Mouse (Mus musculus) hindbrain, embryonic 14.5 days (tissue): ENCODE data around the gene Ggt5. TPM values are rescaled to one million over a fixed set of nuclear protein-coding genes. Genes with fewer than 3 reads are reported as not detected.

ENCODE experiments used
- ATAC-seq: fragments of 200-750 bp; cut with Nextera tagmentation; 2 replicates; pipeline ENCODE4 v1.8.0; 2017; ENCODE audit warnings: moderate number of reproducible peaks, mild to moderate bottlenecking, moderate TSS enrichment, moderate library complexity; ENCODE audit not compliant: low FRiP score
- DNase-seq: peaks from one replicate; pipeline ENCODE4 v3.0.0-alpha.2; 2015; ENCODE audit warnings: low spot score
- H3K27ac ChIP-seq: fragments of 300-500 bp; sonication (generic); 2 replicates; pipeline ENCODE4 v1.5.1; 2014; ENCODE audit warnings: mild to moderate bottlenecking, moderate library complexity
- H3K27me3 ChIP-seq: fragments of 300-500 bp; sonication (generic); 2 replicates; pipeline ENCODE4 v1.6.1; 2014; ENCODE audit warnings: mild to moderate bottlenecking, low read length, mixed read lengths; ENCODE audit not compliant: control insufficient read depth, insufficient read depth
- H3K36me3 ChIP-seq: fragments of 300-500 bp; sonication (generic); replicated peaks from 2 replicates; pipeline ENCODE4 v1.6.1; 2014; ENCODE audit not compliant: control insufficient read depth, insufficient read depth
- H3K4me1 ChIP-seq: fragments of 300-500 bp; sonication (generic); replicated peaks from 2 replicates; pipeline ENCODE4 v1.6.1; 2014; ENCODE audit warnings: antibody characterized with exemption, low read length, mixed read lengths; ENCODE audit not compliant: control insufficient read depth, insufficient read depth
- H3K4me2 ChIP-seq: fragments of 300-500 bp; sonication (generic); replicated peaks from 2 replicates; pipeline ENCODE4 v1.6.1; 2014; ENCODE audit warnings: mild to moderate bottlenecking, moderate library complexity
- H3K4me3 ChIP-seq: fragments of 300-500 bp; sonication (generic); replicated peaks from 2 replicates; pipeline ENCODE4 v1.5.1; 2014; ENCODE audit warnings: mild to moderate bottlenecking, low read length
- H3K9ac ChIP-seq: fragments of 300-500 bp; sonication (generic); 2 replicates; pipeline ENCODE4 v1.6.1; 2014
- H3K9me3 ChIP-seq: fragments of 300-500 bp; sonication (generic); 2 replicates; pipeline ENCODE4 v1.6.1; 2016; ENCODE audit warnings: low read length; ENCODE audit not compliant: control insufficient read depth
- WGBS: fragments of 180-500 bp; shearing (Covaris S2); extraction: QIAGEN DNeasy Blood & Tissue Kit; methylation state at CpG from one replicate; pipeline ENCODE4 v1.1.7; 2014; 5-methylcytosine and 5-hydroxymethylcytosine counted together
- polyA plus RNA-seq: library from polyadenylated mRNA; unstranded; fragments of >200 nt; fragmentation: Nextera tagmentation; extraction: Ambion mirVana; gene quantifications from 2 replicates; pipeline ENCODE4 v1.2.1, GENCODE M21; 2014

Gene Ggt5
- 2.1 and 2.7 TPM in 2 replicates for polyA plus RNA-seq

DNA sequence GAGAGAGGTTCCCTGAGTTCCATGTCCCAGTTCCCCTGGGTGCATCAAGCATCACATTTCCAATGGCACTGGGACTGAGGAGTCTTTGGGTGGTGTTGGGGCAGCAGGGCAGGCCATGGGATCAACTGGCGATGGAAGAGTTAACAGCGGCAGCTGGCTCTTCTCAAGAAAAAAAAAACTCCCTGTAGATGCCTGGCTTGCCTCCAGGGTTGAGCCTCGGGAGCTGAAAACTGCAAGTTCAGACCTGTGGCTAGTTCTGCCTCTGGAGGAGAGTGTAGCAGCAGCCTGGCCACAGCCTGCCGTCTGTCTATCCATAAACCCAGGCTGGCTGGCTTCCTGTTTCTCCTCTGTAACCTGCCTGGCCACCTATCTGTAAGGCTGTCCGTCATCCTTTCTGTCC is at the start of gene Ggt5:
TSS of gene Ggt5 (plus strand) at position 212 of the 400 bp plus-strand sequence.
- 42% methylated on average over 5 of the region's 5 CpGs for WGBS
- Histone ChIP-seq H3K27me3 (no peaks in the 10 kb centered on the region), H3K9me3 (no peaks in the 10 kb centered on the region), H3K4me1 (no peaks in the 10 kb centered on the region), H3K27ac (no peak within 1 kb of the TSS), H3K4me2 (peak within 1 kb of the TSS; percentile 13; the same call in 1 of the 2 replicates), H3K9ac (no peak within 1 kb of the TSS), H3K4me3 (no peak within 1 kb of the TSS), H3K36me3 (no peaks in the 10 kb centered on the region)
- ATAC-seq (no peak), DNase-seq (peak; percentile 40)

DNA sequence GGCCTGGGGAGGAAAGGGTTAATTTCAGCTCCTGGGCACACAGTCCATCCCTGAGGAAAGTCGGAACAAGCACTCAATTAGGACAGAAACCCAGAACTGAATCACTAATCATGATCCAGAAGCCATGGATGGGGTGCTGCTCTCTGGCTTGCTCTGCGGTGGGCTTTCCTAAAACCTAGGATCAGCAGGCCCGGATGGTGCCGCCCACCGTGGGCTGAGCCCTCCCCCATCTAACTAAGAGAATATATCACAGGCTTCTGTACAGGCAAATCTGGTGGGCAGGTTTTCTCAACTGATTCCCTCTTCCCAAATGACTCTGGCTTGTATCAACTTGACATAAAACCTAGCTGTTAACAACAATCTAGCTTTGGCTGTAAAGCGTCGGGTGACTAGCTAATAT is 41.2 kb upstream of the Ggt5 start:
- Histone ChIP-seq H3K4me3 (no peak overlapping the region), H3K9me3 (peaks cover 14% of the 10 kb centered on the region; the same call in 1 of the 2 replicates), H3K36me3 (peaks cover 9% of the 10 kb centered on the region), H3K4me2 (no peak overlapping the region), H3K4me1 (0 out of 2 replicates have a peak, but pooled peaks cover 2% of the 10 kb centered on the region), H3K27me3 (no peaks in the 10 kb centered on the region), H3K27ac (no peak overlapping the region), H3K9ac (no peak overlapping the region)
- no peak for ATAC-seq
- DNase-seq = no peak
- 83% methylated on average over 7 of the region's 7 CpGs for WGBS

DNA sequence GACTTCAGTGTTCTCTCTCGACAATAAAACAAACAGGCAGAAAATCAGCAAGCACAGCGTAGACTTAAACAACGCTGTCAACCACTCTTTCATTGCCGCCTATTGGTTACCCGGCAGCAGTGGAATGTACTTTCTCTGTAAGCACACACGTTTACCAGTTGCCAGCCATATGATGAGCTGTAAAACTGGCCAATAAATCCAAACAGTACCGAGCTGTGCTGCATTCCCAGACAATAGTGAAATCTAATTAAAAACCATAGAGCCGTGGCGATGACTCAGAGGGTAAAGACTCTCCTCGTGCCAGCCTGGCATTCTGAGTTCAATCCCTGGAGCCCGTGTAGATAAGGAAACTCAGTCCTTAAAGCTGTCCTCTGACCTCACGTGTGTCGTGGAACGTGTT is 40.7 kb upstream of the Ggt5 start:
- no peaks in the 10 kb centered on the region for H3K27me3 ChIP-seq
- DNase-seq (peak; percentile 32), ATAC-seq (no peak)
- no peak overlapping the region for H3K9ac ChIP-seq
- WGBS = 51% methylated on average over 14 of the region's 14 CpGs
- H3K9me3 ChIP-seq = peaks cover 14% of the 10 kb centered on the region; the same call in 1 of the 2 replicates
- H3K27ac ChIP-seq = no peak overlapping the region
- 0 out of 2 replicates have a peak, but pooled peaks cover 2% of the 10 kb centered on the region for H3K4me1 ChIP-seq
- no peak overlapping the region for H3K4me3 ChIP-seq
- peaks cover 15% of the 10 kb centered on the region for H3K36me3 ChIP-seq
- H3K4me2 ChIP-seq = no peak overlapping the region

DNA sequence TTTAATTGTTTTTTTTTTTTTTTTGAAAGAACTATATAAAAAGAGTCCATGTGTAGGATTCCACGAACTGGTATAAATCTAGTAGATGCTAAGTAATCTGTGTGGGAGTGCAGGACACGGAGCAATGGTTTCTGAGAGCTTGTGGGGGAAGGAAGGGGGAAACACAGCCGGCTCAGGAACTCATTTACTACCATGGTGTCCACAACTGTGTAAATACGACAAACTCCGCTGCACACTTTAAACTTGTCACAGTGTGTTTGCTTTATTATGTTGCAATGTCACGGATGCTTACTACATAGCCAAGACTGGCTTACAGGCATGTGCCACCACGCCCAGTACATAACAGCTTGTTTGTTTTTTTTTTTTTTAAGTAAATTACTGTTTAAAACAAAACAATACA is 39.3 kb upstream of the Ggt5 start:
- no peak overlapping the region for H3K4me2 ChIP-seq

DNA sequence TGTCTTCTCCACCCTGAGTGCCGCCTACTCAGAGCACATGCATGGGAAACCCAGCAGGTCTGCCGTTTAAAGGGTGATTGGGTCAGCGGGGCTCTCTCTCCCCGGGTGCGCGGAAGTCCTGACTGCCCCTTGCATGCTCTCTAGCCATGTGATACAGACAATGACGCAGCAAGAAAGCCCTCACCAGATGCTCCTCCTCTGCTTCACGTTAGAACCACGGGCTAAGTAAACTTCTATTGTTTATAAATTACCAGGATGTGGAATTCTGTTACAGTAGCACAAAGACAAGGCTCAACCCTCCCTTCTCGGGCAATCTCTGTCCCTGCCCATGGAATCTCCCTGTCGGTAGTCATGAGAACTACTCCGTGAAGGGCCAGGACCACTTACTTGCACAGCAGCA is 38.0 kb upstream of the Ggt5 start:
- Histone ChIP-seq H3K4me2 (no peak overlapping the region), H3K27ac (no peak overlapping the region), H3K4me3 (no peak overlapping the region), H3K9me3 (no peaks in the 10 kb centered on the region), H3K4me1 (peaks cover 9% of the 10 kb centered on the region; the same call in 1 of the 2 replicates), H3K36me3 (peaks cover 39% of the 10 kb centered on the region), H3K27me3 (no peaks in the 10 kb centered on the region), H3K9ac (no peak overlapping the region)
- ATAC-seq (no peak), DNase-seq (no peak)
- 50% methylated on average over 12 of the region's 12 CpGs for WGBS

More for the DNA sequence above, 39.3 kb upstream of the Ggt5 start:
- H3K4me3 ChIP-seq = no peak overlapping the region
- 72% methylated on average over 7 of the region's 7 CpGs for WGBS
- H3K4me1 ChIP-seq = 0 out of 2 replicates have a peak, but pooled peaks cover 2% of the 10 kb centered on the region
- peaks cover 26% of the 10 kb centered on the region for H3K36me3 ChIP-seq
- ATAC-seq = no peak
- no peaks in the 10 kb centered on the region for H3K27me3 ChIP-seq
- DNase-seq = no peak
- peaks cover 8% of the 10 kb centered on the region; the same call in 1 of the 2 replicates for H3K9me3 ChIP-seq
- H3K27ac ChIP-seq = no peak overlapping the region
- no peak overlapping the region for H3K9ac ChIP-seq

DNA sequence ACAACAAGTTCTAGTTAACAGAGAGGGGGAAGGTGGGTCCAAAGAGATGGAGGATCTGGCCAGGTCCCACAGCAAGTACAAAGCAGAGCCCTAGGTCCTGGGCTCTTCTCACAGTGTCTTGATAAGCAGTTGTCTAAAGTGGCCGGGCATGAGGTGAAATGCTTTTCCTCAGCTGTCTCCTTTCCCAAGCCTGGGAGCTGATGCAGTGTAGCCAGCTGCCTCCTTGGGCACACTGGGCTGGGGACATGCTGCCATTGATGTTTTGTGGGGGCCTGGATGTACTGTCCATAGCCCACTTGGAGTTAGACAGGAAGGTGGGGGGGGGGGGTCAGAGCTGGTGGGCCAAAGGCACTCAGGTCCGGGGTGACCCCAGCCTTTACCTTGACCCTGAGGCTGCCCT is 37.0 kb upstream of the Ggt5 start:
- no peak overlapping the region for H3K27ac ChIP-seq
- H3K9me3 ChIP-seq = no peaks in the 10 kb centered on the region
- no peak overlapping the region for H3K4me2 ChIP-seq
- 89% methylated on average over 2 of the region's 2 CpGs for WGBS
- peaks cover 48% of the 10 kb centered on the region for H3K36me3 ChIP-seq
- H3K4me3 ChIP-seq = no peak overlapping the region
- H3K4me1 ChIP-seq = peaks cover 18% of the 10 kb centered on the region
- DNase-seq = no peak
- no peaks in the 10 kb centered on the region for H3K27me3 ChIP-seq
- no peak overlapping the region for H3K9ac ChIP-seq
- no peak for ATAC-seq

- ATAC-seq (no peak), DNase-seq (no peak)
- Histone ChIP-seq H3K9ac (no peak overlapping the region), H3K4me3 (no peak overlapping the region), H3K4me1 (peaks cover 25% of the 10 kb centered on the region), H3K9me3 (no peaks in the 10 kb centered on the region), H3K36me3 (peaks cover 49% of the 10 kb centered on the region), H3K27me3 (no peaks in the 10 kb centered on the region), H3K27ac (no peak overlapping the region), H3K4me2 (no peak overlapping the region)
- 67% methylated on average over 13 of the region's 13 CpGs for WGBS
Measured at GRCm38 (mm10) chr10:75552701-75553450, 36.3 kb upstream of the Ggt5 start.

DNA sequence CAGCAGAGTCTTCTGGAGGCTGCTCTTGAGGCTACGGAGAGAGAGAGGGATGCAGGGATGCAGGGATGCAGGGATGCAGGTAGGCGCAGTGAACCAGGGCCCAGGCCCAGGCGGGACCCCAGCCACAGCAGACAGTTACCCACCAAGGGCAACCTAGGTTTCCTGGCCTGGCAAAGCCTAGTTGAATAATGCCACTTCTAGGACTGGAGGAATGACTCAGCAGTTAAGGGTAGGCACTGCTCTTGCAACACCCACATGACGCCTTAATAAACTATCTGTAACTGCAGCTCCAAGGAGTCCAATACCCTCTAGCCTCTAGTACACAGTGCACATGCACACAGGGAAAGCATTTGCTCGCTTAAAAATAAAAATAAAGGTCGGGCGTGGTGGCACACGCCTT is 35.0 kb upstream of the Ggt5 start:
- DNase-seq = no peak
- no peak overlapping the region for H3K4me3 ChIP-seq
- H3K27ac ChIP-seq = no peak overlapping the region
- ATAC-seq = no peak
- H3K36me3 ChIP-seq = peaks cover 49% of the 10 kb centered on the region
- H3K9ac ChIP-seq = no peak overlapping the region
- 92% methylated on average over 8 of the region's 8 CpGs for WGBS
- H3K4me2 ChIP-seq = no peak overlapping the region
- no peaks in the 10 kb centered on the region for H3K9me3 ChIP-seq
- peaks cover 34% of the 10 kb centered on the region for H3K4me1 ChIP-seq
- no peaks in the 10 kb centered on the region for H3K27me3 ChIP-seq

DNA sequence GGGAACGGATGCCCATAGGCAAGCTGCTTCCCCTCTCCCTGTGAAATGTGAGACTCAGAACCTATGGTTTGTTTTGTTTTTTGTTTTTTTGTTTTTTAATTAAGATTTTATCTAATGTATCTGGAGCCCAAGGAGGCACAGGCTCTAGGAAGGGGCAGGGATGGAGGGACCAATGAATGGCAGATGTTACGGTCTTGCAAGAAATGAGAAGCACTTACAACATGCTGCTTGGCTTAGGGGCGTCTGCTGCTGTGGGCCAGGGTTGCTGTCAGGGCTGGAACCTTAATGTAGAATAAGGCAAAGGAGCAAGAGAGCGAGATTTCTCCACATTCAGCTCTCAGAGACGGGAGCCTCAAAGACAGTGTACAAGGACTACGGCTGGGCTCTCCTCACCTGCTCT is 33.6 kb upstream of the Ggt5 start:
- no peak for DNase-seq

More for the DNA sequence above, 33.6 kb upstream of the Ggt5 start:
- Histone ChIP-seq H3K27ac (peak overlapping the region; percentile 74), H3K9me3 (no peaks in the 10 kb centered on the region), H3K36me3 (peaks cover 49% of the 10 kb centered on the region), H3K4me1 (peaks cover 39% of the 10 kb centered on the region), H3K4me3 (no peak overlapping the region), H3K9ac (no peak overlapping the region), H3K27me3 (no peaks in the 10 kb centered on the region), H3K4me2 (no peak overlapping the region)
- peak; percentile 1; the same call in 1 of the 2 replicates for ATAC-seq
- 71% methylated on average over 6 of the region's 6 CpGs for WGBS
